Mouse (Mus musculus) heart, postnatal 0 days (tissue): ENCODE measurements at regions not wholly inside any gene's neighbourhood (a gene's known extent, or its start where the extent isn't known, plus 50 kb on each side); places are given as distances from the start of the nearest gene placed in this dataset.

Source experiments
- CTCF ChIP-seq: IDR thresholded peaks from 2 replicates; pipeline ENCODE4 v1.5.1; 2016; ENCODE audit warnings: antibody characterized with exemption, control low read depth, low read depth
- EP300 ChIP-seq: IDR thresholded peaks from 2 replicates; pipeline ENCODE4 v1.6.1; 2016; ENCODE audit warnings: antibody characterized with exemption, low read depth

DNA sequence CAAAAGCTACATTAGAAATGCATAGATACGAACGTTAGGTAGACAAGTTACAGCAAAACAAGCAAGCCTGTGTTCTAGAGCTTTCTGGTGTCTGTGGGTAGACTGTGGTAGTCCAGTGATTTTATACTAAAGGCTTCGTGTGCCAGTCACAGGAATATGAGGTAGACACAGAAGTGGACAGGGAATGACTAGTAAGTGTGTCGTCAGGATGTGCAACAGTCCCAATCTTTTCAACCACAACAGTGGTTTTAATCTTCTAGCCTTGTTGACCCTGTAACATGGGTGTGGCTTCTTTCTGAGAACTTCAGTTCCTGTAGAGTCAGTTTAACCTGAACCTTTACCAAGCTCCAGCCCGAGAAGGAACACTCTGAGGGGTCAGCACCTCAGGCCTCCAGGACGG is 339.3 kb upstream of the Adgrl2 start:
- no peak for TF ChIP-seq EP300
- TF ChIP-seq CTCF, result no peak
